Mouse (Mus musculus): ENCODE data around the gene Rd3. TPM values are rescaled to one million over a fixed set of nuclear protein-coding genes. Genes with fewer than 3 reads are reported as not detected.

The Rd3 gene
- polyA plus RNA-seq, 1 experiment, result 0.52 TPM

- TF ChIP-seq CTCF (IDR thresholded peaks at IDR 0.05; ENCODE audit: borderline replicate concordance, insufficient read depth, low read depth, low read length), result no peak
- TF ChIP-seq POLR2A (IDR thresholded peaks at IDR 0.05; ENCODE audit: borderline replicate concordance, insufficient read depth, low read length), result no peak
- WGBS, result 85% methylated on average over 6 of the region's 6 CpGs
- H3K27me3 ChIP-seq (ENCODE audit: control insufficient read depth, insufficient read depth, low read length), result no peaks in the 10 kb centered on the region
- no peak overlapping the region for H3K27ac ChIP-seq (ENCODE audit: insufficient read depth, low read length)
- no peak for DNase-seq
- no peaks in the 10 kb centered on the region for H3K4me1 ChIP-seq (ENCODE audit: control insufficient read depth, insufficient read depth, low read length)
- H3K4me3 ChIP-seq (replicated peaks; ENCODE audit: insufficient read depth, low read depth, low read length), result no peak overlapping the region
These were observed 33.5 kb upstream of the Rd3 start for GRCm38 (mm10) chr1:191943638-191944037.

GRCm38 (mm10) chr1:191945341-191945740 is 31.8 kb upstream of the Rd3 start:
- DNase-seq, result no peak
- Histone ChIP-seq H3K4me1 (ENCODE audit: control insufficient read depth, insufficient read depth, low read length) (no peaks in the 10 kb centered on the region), H3K27me3 (ENCODE audit: control insufficient read depth, insufficient read depth, low read length) (no peaks in the 10 kb centered on the region), H3K27ac (ENCODE audit: insufficient read depth, low read length) (no peak overlapping the region), H3K4me3 (replicated peaks; ENCODE audit: insufficient read depth, low read depth, low read length) (no peak overlapping the region)
- TF ChIP-seq CTCF (IDR thresholded peaks at IDR 0.05; ENCODE audit: borderline replicate concordance, insufficient read depth, low read depth, low read length) (no peak), POLR2A (IDR thresholded peaks at IDR 0.05; ENCODE audit: borderline replicate concordance, insufficient read depth, low read length) (no peak)
- WGBS, result 94% methylated on average over 8 of the region's 8 CpGs

- no peaks in the 10 kb centered on the region for H3K27me3 ChIP-seq (ENCODE audit: control insufficient read depth, insufficient read depth, low read length)
- no peak overlapping the region for H3K27ac ChIP-seq (ENCODE audit: insufficient read depth, low read length)
- no peak overlapping the region for H3K4me3 ChIP-seq (replicated peaks; ENCODE audit: insufficient read depth, low read depth, low read length)
- TF ChIP-seq CTCF (IDR thresholded peaks at IDR 0.05; ENCODE audit: borderline replicate concordance, insufficient read depth, low read depth, low read length), result no peak
- TF ChIP-seq POLR2A (IDR thresholded peaks at IDR 0.05; ENCODE audit: borderline replicate concordance, insufficient read depth, low read length), result no peak
- DNase-seq, result no peak
- no peaks in the 10 kb centered on the region for H3K4me1 ChIP-seq (ENCODE audit: control insufficient read depth, insufficient read depth, low read length)
- 74% methylated on average over 5 of the region's 5 CpGs for WGBS
These were observed 31.4 kb upstream of the Rd3 start for GRCm38 (mm10) chr1:191945756-191946155.

- WGBS, result 78% methylated on average over 7 of the region's 7 CpGs
- Histone ChIP-seq H3K27me3 (ENCODE audit: control insufficient read depth, insufficient read depth, low read length) (no peaks in the 10 kb centered on the region), H3K4me3 (replicated peaks; ENCODE audit: insufficient read depth, low read depth, low read length) (no peak overlapping the region), H3K4me1 (ENCODE audit: control insufficient read depth, insufficient read depth, low read length) (no peaks in the 10 kb centered on the region), H3K27ac (ENCODE audit: insufficient read depth, low read length) (no peak overlapping the region)
- no peak for TF ChIP-seq CTCF (IDR thresholded peaks at IDR 0.05; ENCODE audit: borderline replicate concordance, insufficient read depth, low read depth, low read length)
- no peak for DNase-seq
These were observed 30.9 kb upstream of the Rd3 start for GRCm38 (mm10) chr1:191946261-191946660.

GRCm38 (mm10) chr1:191946835-191947234 is 30.3 kb upstream of the Rd3 start:
- DNase-seq, result no peak
- WGBS, result 91% methylated on average over 2 of the region's 2 CpGs
- H3K27ac ChIP-seq (ENCODE audit: insufficient read depth, low read length), result no peak overlapping the region
- no peak overlapping the region for H3K4me3 ChIP-seq (replicated peaks; ENCODE audit: insufficient read depth, low read depth, low read length)
- TF ChIP-seq POLR2A (IDR thresholded peaks at IDR 0.05; ENCODE audit: borderline replicate concordance, insufficient read depth, low read length) (no peak), CTCF (IDR thresholded peaks at IDR 0.05; ENCODE audit: borderline replicate concordance, insufficient read depth, low read depth, low read length) (no peak)
- H3K27me3 ChIP-seq (ENCODE audit: control insufficient read depth, insufficient read depth, low read length), result no peaks in the 10 kb centered on the region
- no peaks in the 10 kb centered on the region for H3K4me1 ChIP-seq (ENCODE audit: control insufficient read depth, insufficient read depth, low read length)

- no peak for DNase-seq
- 64% methylated on average over 8 of the region's 8 CpGs for WGBS
- H3K4me3 ChIP-seq (replicated peaks; ENCODE audit: insufficient read depth, low read depth, low read length), result no peak overlapping the region
- no peaks in the 10 kb centered on the region for H3K4me1 ChIP-seq (ENCODE audit: control insufficient read depth, insufficient read depth, low read length)
- H3K27me3 ChIP-seq (ENCODE audit: control insufficient read depth, insufficient read depth, low read length), result no peaks in the 10 kb centered on the region
- TF ChIP-seq POLR2A (IDR thresholded peaks at IDR 0.05; ENCODE audit: borderline replicate concordance, insufficient read depth, low read length) (no peak), CTCF (IDR thresholded peaks at IDR 0.05; ENCODE audit: borderline replicate concordance, insufficient read depth, low read depth, low read length) (no peak)
- no peak overlapping the region for H3K27ac ChIP-seq (ENCODE audit: insufficient read depth, low read length)
These were observed 29.4 kb upstream of the Rd3 start for GRCm38 (mm10) chr1:191947796-191948195.

GRCm38 (mm10) chr1:191948600-191948999 is 28.6 kb upstream of the Rd3 start:
- H3K4me3 ChIP-seq (replicated peaks; ENCODE audit: insufficient read depth, low read depth, low read length), result no peak overlapping the region
- 69% methylated on average over 8 of the region's 8 CpGs for WGBS
- no peak for DNase-seq
- H3K27ac ChIP-seq (ENCODE audit: insufficient read depth, low read length), result no peak overlapping the region
- TF ChIP-seq POLR2A (IDR thresholded peaks at IDR 0.05; ENCODE audit: borderline replicate concordance, insufficient read depth, low read length) (no peak), CTCF (IDR thresholded peaks at IDR 0.05; ENCODE audit: borderline replicate concordance, insufficient read depth, low read depth, low read length) (no peak)
- no peaks in the 10 kb centered on the region for H3K4me1 ChIP-seq (ENCODE audit: control insufficient read depth, insufficient read depth, low read length)
- H3K27me3 ChIP-seq (ENCODE audit: control insufficient read depth, insufficient read depth, low read length), result no peaks in the 10 kb centered on the region

- DNase-seq, result no peak
- no peak overlapping the region for H3K4me3 ChIP-seq (replicated peaks; ENCODE audit: insufficient read depth, low read depth, low read length)
- H3K27ac ChIP-seq (ENCODE audit: insufficient read depth, low read length), result no peak overlapping the region
- WGBS, result 66% methylated on average over 2 of the region's 2 CpGs
- no peaks in the 10 kb centered on the region for H3K4me1 ChIP-seq (ENCODE audit: control insufficient read depth, insufficient read depth, low read length)
- H3K27me3 ChIP-seq (ENCODE audit: control insufficient read depth, insufficient read depth, low read length), result no peaks in the 10 kb centered on the region
- TF ChIP-seq CTCF (IDR thresholded peaks at IDR 0.05; ENCODE audit: borderline replicate concordance, insufficient read depth, low read depth, low read length) (no peak), POLR2A (IDR thresholded peaks at IDR 0.05; ENCODE audit: borderline replicate concordance, insufficient read depth, low read length) (no peak)
These were observed 26.6 kb upstream of the Rd3 start for GRCm38 (mm10) chr1:191950611-191951010.

All from cerebellum, adult 2 months (tissue).